Mouse (Mus musculus): ENCODE results near the gene Pde4c.

DNA sequence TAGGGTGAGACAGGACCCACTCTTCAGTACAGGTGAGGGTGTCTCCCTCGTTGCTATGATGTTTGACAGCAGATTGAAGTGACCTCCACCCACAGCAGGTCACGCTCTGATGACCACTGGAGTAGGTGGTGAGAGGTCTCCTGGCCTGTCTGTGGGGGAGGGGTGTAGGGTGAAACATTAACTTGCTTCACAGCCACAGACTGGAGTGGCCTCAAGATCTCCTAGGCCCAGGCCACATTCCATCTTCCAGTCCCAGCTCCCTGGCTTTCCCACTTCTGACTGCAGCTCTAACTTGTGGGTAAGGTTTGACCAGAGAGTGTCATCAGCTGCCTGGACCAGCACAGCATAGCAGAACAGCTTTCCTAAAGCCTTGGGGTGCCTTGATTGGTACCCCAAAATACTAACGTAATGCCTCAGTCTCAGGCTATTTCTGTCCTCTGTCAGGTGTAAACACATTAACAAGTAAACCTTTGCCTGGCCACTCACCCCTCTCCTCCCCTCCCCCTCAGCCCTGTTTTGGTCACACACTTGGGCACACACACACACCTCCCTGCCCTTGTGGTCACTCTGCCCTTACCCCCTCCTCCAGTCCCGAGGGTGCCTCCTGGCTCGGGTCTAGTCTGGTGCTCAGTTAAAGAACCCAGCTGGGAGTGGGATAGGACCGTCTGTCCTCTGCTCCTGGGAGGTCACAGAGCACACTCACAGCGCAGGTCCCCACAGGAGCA lies at the start of gene Pde4c:
- no peak for TF ChIP-seq GATA1 (IDR thresholded peaks at IDR 0.05; ENCODE audit: low read length)
- no peak for TF ChIP-seq TAL1 (IDR thresholded peaks at IDR 0.05; ENCODE audit: low read length)

Measured in erythroblast, embryonic 14.5 days (primary cell).